Mouse (Mus musculus) liver, embryonic 14.5 days (tissue): ENCODE data around the gene Dcaf12. TPM values are rescaled to one million over a fixed set of nuclear protein-coding genes. Genes with fewer than 3 reads are reported as not detected.

Source experiments
- ATAC-seq: fragments of 200-750 bp; cut with Nextera tagmentation; 2 replicates; pipeline ENCODE4 v1.8.0; 2017; ENCODE audit warnings: moderate number of reproducible peaks, mild to moderate bottlenecking, moderate library complexity; ENCODE audit not compliant: insufficient read depth
- DNase-seq, 3 experiments: peaks; one replicate each; pipeline ENCODE4 v3.0.0-alpha.2; 2012 to 2013; ENCODE audit warnings: low read depth in 3 of 3, low spot score in 3 of 3
- H3K27ac ChIP-seq: fragments of 300-500 bp; sonication (generic); 2 replicates; pipeline ENCODE4 v1.5.1; 2014; ENCODE audit warnings: moderate library complexity, mild to moderate bottlenecking, control low read depth, inconsistent platforms
- H3K27me3 ChIP-seq: fragments of 300-500 bp; sonication (generic); 2 replicates; pipeline ENCODE4 v1.6.1; 2014; ENCODE audit warnings: mild to moderate bottlenecking, low read length, moderate library complexity; ENCODE audit not compliant: control insufficient read depth, insufficient read depth
- H3K36me3 ChIP-seq: fragments of 300-500 bp; sonication (generic); replicated peaks from 2 replicates; pipeline ENCODE4 v1.6.1; 2014; ENCODE audit warnings: low read depth; ENCODE audit not compliant: control insufficient read depth, insufficient read depth
- H3K4me1 ChIP-seq, 2 experiments: fragments of 200-500 bp in 1 of 2; fragments of 300-500 bp in 1 of 2; sonication (generic) in 1 of 2; replicated peaks; 2 replicates each; pipeline ENCODE4 v1.6.1; 2012 to 2014; ENCODE audit warnings: antibody characterized with exemption in 1 of 2, inconsistent platforms in 1 of 2, low read length in 1 of 2; ENCODE audit not compliant: control insufficient read depth in 2 of 2, insufficient read depth in 2 of 2
- H3K4me2 ChIP-seq: fragments of 300-500 bp; sonication (generic); 2 replicates; pipeline ENCODE4 v1.6.1; 2014; ENCODE audit warnings: low read depth, mild to moderate bottlenecking, control low read depth, moderate library complexity
- H3K4me3 ChIP-seq, 2 experiments: fragments of 200-500 bp in 1 of 2; fragments of 300-500 bp in 1 of 2; sonication (generic) in 1 of 2; 2 replicates each; pipeline ENCODE4 v1.5.1; 2012 to 2014; ENCODE audit warnings: low read depth in 2 of 2, low read length in 2 of 2, mild to moderate bottlenecking in 2 of 2, control low read depth in 1 of 2, inconsistent platforms in 1 of 2, moderate library complexity in 1 of 2; ENCODE audit not compliant: insufficient read depth in 1 of 2
- H3K9ac ChIP-seq: fragments of 300-500 bp; sonication (generic); replicated peaks from 2 replicates; pipeline ENCODE4 v1.6.1; 2014; ENCODE audit warnings: mild to moderate bottlenecking, control low read depth, moderate library complexity
- H3K9me3 ChIP-seq: fragments of 300-500 bp; sonication (generic); 2 replicates; pipeline ENCODE4 v1.6.1; 2016; ENCODE audit warnings: low read length, mixed read lengths; ENCODE audit not compliant: control insufficient read depth
- CTCF ChIP-seq: IDR thresholded peaks from 2 replicates; pipeline ENCODE4 v1.5.1; 2016; ENCODE audit warnings: antibody characterized with exemption, low read depth, control low read depth
- EP300 ChIP-seq: IDR thresholded peaks from 2 replicates; pipeline ENCODE4 v1.6.1; 2016; ENCODE audit warnings: antibody characterized with exemption, low read depth
- WGBS: fragments of 180-500 bp; shearing (Covaris S2); extraction: QIAGEN DNeasy Blood & Tissue Kit; methylation state at CpG from one replicate; pipeline ENCODE4 v1.1.7; 2014; ENCODE audit not compliant: insufficient replicate concordance; 5-methylcytosine and 5-hydroxymethylcytosine counted together
- polyA plus RNA-seq, 2 experiments: library from polyadenylated mRNA; depleted of rRNA in 1 of 2; stranded (reverse) in 1 of 2; unstranded in 1 of 2; fragments of >200 nt; fragmentation: Nextera tagmentation in 1 of 2; extraction: Ambion mirVana in 1 of 2; gene quantifications; 2 replicates each; pipeline versions ENCODE4 v1.2.1 to v1.2.3; 2012 to 2014

Gene Dcaf12
- polyA plus RNA-seq, 2 experiments, result 30.8 to 47.3 TPM

- Histone ChIP-seq H3K9ac (no peak overlapping the region), H3K36me3 (no peaks in the 10 kb centered on the region), H3K9me3 (no peaks in the 10 kb centered on the region), H3K27ac (no peak overlapping the region), H3K27me3 (no peaks in the 10 kb centered on the region), H3K4me3 (no peak overlapping the region), H3K4me1 (peaks cover 6 to 10% of the 10 kb centered on the region in 2 experiments), H3K4me2 (no peak overlapping the region)
- no peak for TF ChIP-seq EP300
- no peak for TF ChIP-seq CTCF
- DNase-seq (no peak), ATAC-seq (no peak)
- WGBS, result 47% methylated on average over 2 of the region's 2 CpGs
Measured at GRCm38 (mm10) chr4:41346011-41346410, 31.3 kb upstream of the Dcaf12 start.

- H3K27ac ChIP-seq, result no peak overlapping the region
- no peaks in the 10 kb centered on the region for H3K27me3 ChIP-seq
- H3K4me2 ChIP-seq, result no peak overlapping the region
- peaks cover 7 to 8% of the 10 kb centered on the region in 2 experiments for H3K4me1 ChIP-seq
- no peak for ATAC-seq
- H3K9ac ChIP-seq, result no peak overlapping the region
- WGBS, result 84% methylated on average over 11 of the region's 11 CpGs
- TF ChIP-seq CTCF (peak; percentile 44; the same call in 1 of the 2 replicates), EP300 (no peak)
- H3K4me3 ChIP-seq, result no peak overlapping the region
- no peaks in the 10 kb centered on the region for H3K9me3 ChIP-seq
- no peaks in the 10 kb centered on the region for H3K36me3 ChIP-seq
- no peak for DNase-seq
Measured at GRCm38 (mm10) chr4:41340912-41341550, 26.3 kb upstream of the Dcaf12 start.

GRCm38 (mm10) chr4:41336546-41336945 lies 21.9 kb upstream of the Dcaf12 start:
- Histone ChIP-seq H3K27ac (no peak overlapping the region), H3K4me2 (peak overlapping the region; percentile 40)
- peak in 2 of 3 experiments; percentile 59 to 74 for DNase-seq

GRCm38 (mm10) chr4:41331698-41332421 lies 17.2 kb upstream of the Dcaf12 start:
- Histone ChIP-seq H3K27ac (peak overlapping the region; percentile 98), H3K9ac (peak overlapping the region; percentile 63), H3K27me3 (no peaks in the 10 kb centered on the region), H3K4me3 (no peak overlapping the region), H3K4me1 (peaks cover 37 to 57% of the 10 kb centered on the region in 2 experiments), H3K36me3 (no peaks in the 10 kb centered on the region), H3K4me2 (peak overlapping the region; percentile 63), H3K9me3 (no peaks in the 10 kb centered on the region)
- no peak for DNase-seq
- no peak for TF ChIP-seq CTCF
- no peak for TF ChIP-seq EP300
- 68% methylated on average over 9 of the region's 9 CpGs for WGBS
- ATAC-seq, result peak; percentile 47

More at GRCm38 (mm10) chr4:41336546-41336945, 21.9 kb upstream of the Dcaf12 start:
- TF ChIP-seq EP300, result peak; percentile 90
- TF ChIP-seq CTCF, result no peak
- Histone ChIP-seq H3K9me3 (no peaks in the 10 kb centered on the region), H3K9ac (no peak overlapping the region), H3K4me1 (peaks cover 21 to 28% of the 10 kb centered on the region in 2 experiments), H3K4me3 (no peak overlapping the region), H3K27me3 (no peaks in the 10 kb centered on the region), H3K36me3 (no peaks in the 10 kb centered on the region)
- ATAC-seq, result peak; percentile 78

- Histone ChIP-seq H3K4me1 (peaks cover 29 to 51% of the 10 kb centered on the region in 2 experiments), H3K9ac (peak overlapping the region; percentile 63), H3K4me2 (peak overlapping the region; percentile 63), H3K27me3 (no peaks in the 10 kb centered on the region), H3K4me3 (no peak overlapping the region), H3K9me3 (no peaks in the 10 kb centered on the region), H3K36me3 (no peaks in the 10 kb centered on the region), H3K27ac (peak overlapping the region; percentile 98)
- peak; percentile 85 for DNase-seq
- TF ChIP-seq EP300, result peak; percentile 92
- TF ChIP-seq CTCF, result no peak
- ATAC-seq, result peak; percentile 98
- 9% methylated on average over 3 of the region's 3 CpGs for whole genome bisulfite sequencing
Measured at GRCm38 (mm10) chr4:41331085-41331484, 16.4 kb upstream of the Dcaf12 start.
